ENCODE assay signal across 9 mouse cellular contexts in genomic region chr12:32724451-32725188, GRCm38 (mm10).
A peak's percentile ranks its signal among the peaks of the same experiment; 100 is the strongest.
DNase-seq lines count a peak whose midpoint lies in the region; ATAC-seq and TF ChIP-seq lines count a peak whose summit lies in the region.
"Had no signal": no experiment of that assay in that cellular context is flagged by ENCODE, and none has a peak within 500 bp of the region (broad histone marks: within the 10 kb centered on the region; RNA-seq: fewer than 3 reads in every experiment).

No protein-coding gene starts in this region.

- no peak overlapping the region for H3K27ac ChIP-seq in neural tube, embryonic 12.5 days
- no peak overlapping the region for H3K27ac ChIP-seq in hindbrain, embryonic 16.5 days (ENCODE audit: low read depth, low read length)
- no peak overlapping the region for H3K27ac ChIP-seq in neural tube, embryonic 15.5 days (replicated peaks)
- H3K27ac ChIP-seq in stomach, postnatal 0 days (replicated peaks), result no peak overlapping the region

- H3K27me3 ChIP-seq in neural tube, embryonic 12.5 days (replicated peaks), result no peaks in the 10 kb centered on the region
- no peaks in the 10 kb centered on the region for H3K27me3 ChIP-seq in hindbrain, embryonic 16.5 days (replicated peaks; ENCODE audit: control insufficient read depth, insufficient read depth, low read length)
- H3K27me3 ChIP-seq in neural tube, embryonic 15.5 days (replicated peaks), result no peaks in the 10 kb centered on the region
- no peaks in the 10 kb centered on the region for H3K27me3 ChIP-seq in stomach, postnatal 0 days (ENCODE audit: control insufficient read depth, insufficient read depth, low read length)

- ATAC-seq in neural tube, embryonic 12.5 days (ENCODE audit: low FRiP score, low read depth), result 0 out of 2 replicates have a peak, but pooled peaks have one; percentile 71
- peak; percentile 87 for ATAC-seq in hindbrain, embryonic 16.5 days
- peak; percentile 63; the same call in 1 of the 2 replicates for ATAC-seq in neural tube, embryonic 15.5 days (ENCODE audit: low FRiP score)
- no peak for ATAC-seq in stomach, postnatal 0 days (ENCODE audit: low FRiP score, low TSS enrichment)

- no peaks in the 10 kb centered on the region for H3K9me3 ChIP-seq in neural tube, embryonic 12.5 days
- no peaks in the 10 kb centered on the region for H3K9me3 ChIP-seq in hindbrain, embryonic 16.5 days (ENCODE audit: control insufficient read depth, low read length)
- H3K9me3 ChIP-seq in neural tube, embryonic 15.5 days (replicated peaks), result no peaks in the 10 kb centered on the region
- no peaks in the 10 kb centered on the region for H3K9me3 ChIP-seq in stomach, postnatal 0 days (ENCODE audit: control insufficient read depth, low read length)

- TF ChIP-seq EP300 in stomach, postnatal 0 days (optimal IDR thresholded peaks at IDR 0.05), result no peak

- peak; percentile 37 to 39 for DNase-seq in cerebellum, postnatal 10 days
- no peak for DNase-seq in cerebellum, adult 11 months
- DNase-seq in neural tube, embryonic 10.5 days (ENCODE audit: extremely low spot score, low spot score), result no peak
- DNase-seq in stomach, postnatal 0 days (ENCODE audit: low spot score), result no peak
- no peak for DNase-seq in gastrocnemius, postnatal 4 days (ENCODE audit: low spot score in 2 of 2)
- DNase-seq: gastrocnemius, postnatal 14 days had no signal

- no peaks in the 10 kb centered on the region for H3K4me1 ChIP-seq in neural tube, embryonic 12.5 days
- H3K4me1 ChIP-seq in hindbrain, embryonic 16.5 days (ENCODE audit: control insufficient read depth, insufficient read depth, low read depth, low read length), result no peaks in the 10 kb centered on the region
- H3K4me1 ChIP-seq in neural tube, embryonic 15.5 days, result no peaks in the 10 kb centered on the region
- no peaks in the 10 kb centered on the region for H3K4me1 ChIP-seq in stomach, postnatal 0 days (replicated peaks; ENCODE audit: control insufficient read depth, insufficient read depth)

- H3K4me2 ChIP-seq in neural tube, embryonic 12.5 days (replicated peaks), result no peak overlapping the region
- H3K4me2 ChIP-seq in hindbrain, embryonic 16.5 days (ENCODE audit: low read length), result no peak overlapping the region
- H3K4me2 ChIP-seq in neural tube, embryonic 15.5 days, result no peak overlapping the region
- H3K4me2 ChIP-seq in stomach, postnatal 0 days (replicated peaks; ENCODE audit: low read depth), result no peak overlapping the region

- H3K9ac ChIP-seq in neural tube, embryonic 12.5 days, result no peak overlapping the region
- no peak overlapping the region for H3K9ac ChIP-seq in hindbrain, embryonic 16.5 days (ENCODE audit: low read depth, low read length)
- no peak overlapping the region for H3K9ac ChIP-seq in neural tube, embryonic 15.5 days (replicated peaks)
- H3K9ac ChIP-seq in stomach, postnatal 0 days (ENCODE audit: low read length), result no peak overlapping the region

- 78% methylated on average over 7 of the region's 7 CpGs for WGBS in neural tube, embryonic 12.5 days
- WGBS in hindbrain, embryonic 16.5 days, result 53% methylated on average over 7 of the region's 7 CpGs
- 61% methylated on average over 7 of the region's 7 CpGs for WGBS in neural tube, embryonic 15.5 days
- 54% methylated on average over 7 of the region's 7 CpGs for WGBS in stomach, postnatal 0 days

- no peaks in the 10 kb centered on the region for H3K36me3 ChIP-seq in neural tube, embryonic 12.5 days
- no peaks in the 10 kb centered on the region for H3K36me3 ChIP-seq in hindbrain, embryonic 16.5 days (ENCODE audit: control insufficient read depth, insufficient read depth, low read length)
- H3K36me3 ChIP-seq in neural tube, embryonic 15.5 days, result no peaks in the 10 kb centered on the region
- H3K36me3 ChIP-seq in stomach, postnatal 0 days (ENCODE audit: control insufficient read depth, insufficient read depth, low read length), result no peaks in the 10 kb centered on the region

- no peak overlapping the region for H3K4me3 ChIP-seq in neural tube, embryonic 12.5 days
- H3K4me3 ChIP-seq in hindbrain, embryonic 16.5 days (ENCODE audit: low read length), result no peak overlapping the region
- no peak overlapping the region for H3K4me3 ChIP-seq in neural tube, embryonic 15.5 days (replicated peaks)
- no peak overlapping the region for H3K4me3 ChIP-seq in stomach, postnatal 0 days (ENCODE audit: low read depth, low read length)

- TF ChIP-seq CTCF in stomach, postnatal 0 days (IDR thresholded peaks at IDR 0.05; ENCODE audit: low read depth), result no peak

Comparison
In these comparisons a context has a peak if more than half of its experiments do, and no peak if none do; other contexts are left out.
1. DNase-seq: peak in cerebellum, postnatal 10 days (2 of 2); none in cerebellum, adult 11 months (single experiment), neural tube, embryonic 10.5 days (single experiment), stomach, postnatal 0 days (single experiment) and gastrocnemius, postnatal 4 days (0 of 2).